Mouse (Mus musculus) activated CD4-positive, CD25-positive, alpha-beta regulatory T cell, adult 4 months (primary cell): ENCODE measurements around the gene Nek11. TPM values are rescaled to one million over a fixed set of nuclear protein-coding genes. Genes with fewer than 3 reads are reported as not detected.

ENCODE experiments used
- ATAC-seq: one replicate; pipeline ENCODE4 v1.8.0; 2017
- polyA plus RNA-seq, 2 experiments: library from polyadenylated mRNA; unstranded; fragments of 100-300 nt; shearing (Covaris generic); gene quantifications; one replicate each; pipeline ENCODE4 v1.2.1; 2017

The Nek11 gene
- polyA plus RNA-seq, 2 experiments from 2014 or later: 0.22 TPM; not detected in 1

- ATAC-seq: no peak
These were observed 82.6 kb downstream of the Nek11 start for GRCm38 (mm10) chr9:105312686-105313085.

- no peak for ATAC-seq
These were observed 85.6 kb downstream of the Nek11 start for GRCm38 (mm10) chr9:105309553-105310281.

- ATAC-seq: no peak
These were observed 89.3 kb downstream of the Nek11 start for GRCm38 (mm10) chr9:105306042-105306441.

GRCm38 (mm10) chr9:105302230-105302629 is 93.1 kb downstream of the Nek11 start:
- ATAC-seq: no peak

- no peak for ATAC-seq
These were observed 93.9 kb downstream of the Nek11 start for GRCm38 (mm10) chr9:105301396-105301795.

- ATAC-seq: no peak
These were observed 94.5 kb downstream of the Nek11 start for GRCm38 (mm10) chr9:105300738-105301325.

- no peak for ATAC-seq
These were observed 110.7 kb downstream of the Nek11 start for GRCm38 (mm10) chr9:105284670-105285069.

- ATAC-seq: no peak
These were observed 112.6 kb downstream of the Nek11 start for GRCm38 (mm10) chr9:105282725-105283124.

- no peak for ATAC-seq
These were observed 120.4 kb downstream of the Nek11 start for GRCm38 (mm10) chr9:105274925-105275324.

- no peak for ATAC-seq
These were observed 121.0 kb downstream of the Nek11 start for GRCm38 (mm10) chr9:105274286-105274685.

- ATAC-seq: no peak
These were observed 123.1 kb downstream of the Nek11 start for GRCm38 (mm10) chr9:105272241-105272640.

- ATAC-seq: no peak
These were observed 132.2 kb downstream of the Nek11 start for GRCm38 (mm10) chr9:105263140-105263539.

- no peak for ATAC-seq
These were observed 137.7 kb downstream of the Nek11 start for GRCm38 (mm10) chr9:105257668-105258067.

GRCm38 (mm10) chr9:105254076-105254475 is 141.2 kb downstream of the Nek11 start:
- no peak for ATAC-seq

- ATAC-seq: no peak
These were observed 142.8 kb downstream of the Nek11 start for GRCm38 (mm10) chr9:105252349-105253041.

- ATAC-seq: no peak
These were observed 144.1 kb downstream of the Nek11 start for GRCm38 (mm10) chr9:105251256-105251655.

GRCm38 (mm10) chr9:105244024-105244423 is 151.3 kb downstream of the Nek11 start:
- ATAC-seq: no peak

- ATAC-seq: no peak
These were observed 180.9 kb downstream of the Nek11 start for GRCm38 (mm10) chr9:105214434-105214833.

- no peak for ATAC-seq
These were observed 195.0 kb downstream of the Nek11 start for GRCm38 (mm10) chr9:105200305-105200704.

- no peak for ATAC-seq
These were observed 208.6 kb downstream of the Nek11 start for GRCm38 (mm10) chr9:105186725-105187124.

GRCm38 (mm10) chr9:105182392-105182791 is 212.9 kb downstream of the Nek11 start:
- ATAC-seq: no peak

- no peak for ATAC-seq
These were observed 250.3 kb downstream of the Nek11 start, which contains the start of gene 1700080E11Rik for GRCm38 (mm10) chr9:105144992-105145391. Gene 1700080E11Rik, minus strand, starts transcription at chr9:105145092.

- ATAC-seq: no peak
These were observed 256.1 kb downstream of the Nek11 start for GRCm38 (mm10) chr9:105139204-105139603.

GRCm38 (mm10) chr9:105136404-105136803 is 258.9 kb downstream of the Nek11 start:
- ATAC-seq: no peak
